Mouse (Mus musculus) retina, embryonic 14.5 days (tissue): ENCODE results near the gene Ihh.

Experiments used
- DNase-seq: peaks from one replicate; pipeline ENCODE4 v3.0.0-alpha.2; 2015; ENCODE audit warnings: low spot score

Ihh gene

GRCm38 (mm10) chr1:74947986-74948670 lies 3.3 kb downstream of the Ihh start:
- DNase-seq, result peak; percentile 59

DNA sequence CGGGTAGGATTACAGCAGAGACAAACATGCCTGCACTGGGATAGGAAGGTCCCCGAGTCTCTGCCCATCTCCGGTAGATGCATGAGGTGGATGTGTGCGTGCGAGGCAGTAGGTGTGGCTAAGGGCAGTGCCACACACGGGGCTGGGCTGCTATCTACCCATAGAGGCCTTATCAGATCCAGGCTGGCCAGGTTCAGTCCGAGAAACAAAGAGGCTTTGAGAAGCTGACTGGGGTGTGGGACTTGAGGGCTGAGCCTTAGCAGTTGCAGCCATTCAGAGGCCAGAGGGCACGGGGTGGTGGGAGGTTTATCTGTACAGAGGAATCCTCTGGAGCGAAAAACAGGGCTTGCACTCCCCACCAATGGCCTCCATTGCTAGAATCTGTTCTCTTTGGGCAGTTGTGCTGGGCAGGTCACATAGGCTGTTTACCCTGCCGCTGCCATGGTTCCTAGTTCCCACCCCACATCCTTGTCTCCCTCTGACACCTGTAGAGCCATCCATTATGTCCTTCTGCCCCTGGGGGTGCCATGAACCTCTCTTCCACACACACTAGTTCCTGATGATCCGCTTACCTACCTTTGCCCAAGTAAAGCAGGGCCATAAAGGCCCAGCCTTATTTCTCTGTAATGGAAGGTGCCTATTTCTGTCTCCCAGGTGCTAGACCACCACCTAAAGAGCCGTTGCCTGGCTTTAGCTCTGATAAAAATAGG lies 9.7 kb downstream of the Ihh start:
- DNase-seq, result no peak

DNA sequence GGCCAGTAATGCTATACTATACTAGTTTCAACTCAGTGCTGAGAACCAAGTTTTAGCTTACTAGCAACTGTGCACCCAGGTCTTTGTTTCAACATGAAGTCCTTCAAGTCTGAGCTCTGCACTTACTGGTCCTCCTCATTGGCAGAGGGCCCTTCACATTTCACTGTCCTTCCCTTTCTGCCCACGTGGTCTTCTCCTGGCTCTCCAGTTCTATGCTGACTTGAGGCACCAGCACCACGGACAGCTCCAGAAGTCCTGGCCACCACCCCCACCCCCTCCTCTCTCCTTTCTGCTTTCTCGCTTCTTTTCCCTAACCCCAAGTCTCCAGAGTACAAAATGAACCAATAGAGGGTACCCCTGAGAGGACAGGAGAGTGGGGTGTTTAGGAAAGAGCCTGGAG lies 11.7 kb downstream of the Ihh start:
- peak; percentile 12 for DNase-seq

- DNase-seq, result no peak
Observed at GRCm38 (mm10) chr1:74936221-74936830, 15.1 kb downstream of the Ihh start.

DNA sequence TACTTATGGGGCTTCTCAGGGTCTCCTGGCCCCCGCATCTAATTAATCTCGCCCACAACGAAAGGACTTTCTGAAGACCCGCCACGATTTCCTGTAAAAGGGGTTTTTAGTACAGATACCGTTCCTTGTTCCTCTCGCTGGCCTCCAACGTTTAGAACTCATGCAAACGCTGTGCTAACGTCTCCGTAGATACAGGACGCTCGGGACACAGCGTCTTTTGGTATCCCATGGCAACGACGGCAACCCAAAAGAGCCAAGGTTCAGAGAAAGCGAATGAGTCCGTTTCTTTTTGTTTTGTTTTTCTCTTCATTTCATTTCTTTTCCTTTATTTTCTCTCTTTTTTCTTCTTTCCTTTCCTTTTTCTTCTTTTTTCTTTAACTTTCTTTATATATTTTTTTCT lies 16.1 kb downstream of the Ihh start, which contains the start of gene Cfap65:
Gene Cfap65 (minus strand): TSS at position 198 of the 400 bp plus-strand sequence.
- peak; percentile 76 for DNase-seq

GRCm38 (mm10) chr1:74927621-74928296 lies 23.7 kb downstream of the Ihh start:
- DNase-seq, result no peak

- peak; percentile 69 for DNase-seq
Observed at GRCm38 (mm10) chr1:74926721-74927120, 24.8 kb downstream of the Ihh start.

DNA sequence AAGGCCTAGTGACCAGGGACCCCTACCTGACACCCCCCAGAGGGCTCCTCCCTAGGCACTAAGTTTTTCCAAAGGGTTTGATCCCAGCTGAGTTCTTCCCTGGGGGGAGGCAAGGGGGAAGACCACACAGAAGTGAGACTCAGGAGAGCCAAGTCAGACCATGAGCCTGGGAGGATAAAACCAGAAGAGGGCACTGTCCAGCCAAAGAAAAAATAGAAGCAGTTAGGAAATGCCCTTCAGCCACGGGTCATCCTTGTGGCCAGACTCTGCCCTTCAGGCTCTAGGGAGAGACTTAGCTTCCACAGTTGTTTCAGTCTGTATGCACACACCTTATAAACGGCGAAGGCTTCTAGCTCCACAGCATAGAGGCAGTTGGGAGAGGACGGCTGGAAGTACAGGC lies 27.0 kb downstream of the Ihh start:
- DNase-seq, result no peak

GRCm38 (mm10) chr1:74915706-74916105 lies 35.8 kb downstream of the Ihh start:
- DNase-seq, result no peak

DNA sequence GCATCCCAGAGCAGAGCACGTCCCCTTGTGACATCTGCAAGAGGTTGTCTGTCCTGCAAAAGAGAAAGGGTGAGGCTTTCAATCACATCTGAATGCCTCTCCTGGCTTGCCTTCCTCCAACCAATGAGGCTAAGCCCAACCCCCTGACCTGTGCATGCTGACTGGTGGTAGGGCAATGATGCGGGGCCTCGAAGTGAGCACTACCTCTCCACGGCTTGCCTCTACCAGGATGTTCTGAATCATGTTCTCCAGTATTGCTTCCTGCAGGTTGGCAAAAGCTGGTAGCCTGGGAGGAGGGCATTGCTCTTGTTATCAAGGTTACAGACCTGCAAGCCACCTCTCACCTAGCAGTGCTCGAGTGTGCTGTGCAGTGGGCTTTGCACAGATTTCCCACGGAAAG lies 49.3 kb downstream of the Ihh start:
- no peak for DNase-seq

GRCm38 (mm10) chr1:74901686-74902085 lies 49.8 kb downstream of the Ihh start:
- peak; percentile 73 for DNase-seq

DNA sequence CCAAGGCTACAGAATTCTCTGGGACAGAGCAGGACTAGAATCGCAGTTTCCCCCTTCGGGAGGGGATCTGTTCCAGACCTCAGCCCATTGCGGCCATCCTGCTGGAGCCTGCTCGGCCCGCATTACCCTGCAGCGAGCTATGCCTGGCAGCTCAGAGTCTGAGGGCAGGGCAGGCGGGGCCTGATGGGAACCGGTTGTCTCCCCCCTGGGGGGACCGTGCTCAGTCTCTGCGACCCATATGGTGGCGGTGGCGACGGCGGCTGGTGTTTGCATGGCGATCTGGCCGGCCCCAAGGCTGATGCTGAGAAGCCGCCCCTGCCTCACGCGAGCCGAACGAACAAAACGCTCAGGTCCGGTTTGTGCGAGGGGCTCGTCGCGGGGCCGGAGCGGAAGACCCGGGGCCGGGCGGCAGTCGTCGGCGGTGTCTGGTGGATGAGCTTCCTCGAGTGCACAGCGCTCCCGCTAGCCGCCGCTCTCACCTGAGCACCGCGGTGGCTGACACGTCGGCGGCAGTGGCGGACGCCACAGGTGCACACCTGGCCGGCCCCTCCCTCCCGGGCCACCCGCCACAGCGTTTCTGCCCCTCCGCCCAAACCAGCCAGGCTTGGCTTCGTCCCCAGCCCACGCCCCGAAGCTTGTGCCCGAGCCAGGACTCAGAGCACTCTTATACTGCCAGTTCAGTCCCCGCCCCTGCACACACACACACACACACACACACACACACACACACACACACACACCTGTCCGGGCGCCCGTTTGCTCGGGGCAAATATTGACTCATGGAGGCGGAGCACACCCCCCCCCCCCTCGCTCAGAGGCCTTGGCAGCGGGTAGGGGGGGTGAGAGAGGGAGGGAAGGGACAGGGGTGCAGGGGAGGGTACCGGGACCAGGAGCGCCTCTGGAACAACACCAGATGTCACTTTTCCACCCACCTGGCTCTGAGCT lies 50.9 kb downstream of the Ihh start:
- DNase-seq, result no peak

- DNase-seq, result no peak
Observed at GRCm38 (mm10) chr1:74898656-74899431, 52.6 kb downstream of the Ihh start.

- DNase-seq, result no peak
Observed at GRCm38 (mm10) chr1:74897976-74898375, 53.5 kb downstream of the Ihh start.
